Mouse (Mus musculus) hindbrain, embryonic 14.5 days (tissue): ENCODE results near the gene Tnrc18. TPM values are rescaled to one million over a fixed set of nuclear protein-coding genes. Genes with fewer than 3 reads are reported as not detected.
A peak's percentile ranks its signal among the peaks of the same experiment; 100 is the strongest.

ENCODE experiments used
- ATAC-seq: fragments of 200-750 bp; cut with Nextera tagmentation; 2 replicates; pipeline ENCODE4 v1.8.0; 2017; ENCODE audit warnings: moderate number of reproducible peaks, mild to moderate bottlenecking, moderate TSS enrichment, moderate library complexity; ENCODE audit not compliant: low FRiP score
- DNase-seq: peaks from one replicate; pipeline ENCODE4 v3.0.0-alpha.2; 2015; ENCODE audit warnings: low spot score
- H3K27ac ChIP-seq: fragments of 300-500 bp; sonication (generic); 2 replicates; pipeline ENCODE4 v1.5.1; 2014; ENCODE audit warnings: mild to moderate bottlenecking, moderate library complexity
- H3K27me3 ChIP-seq: fragments of 300-500 bp; sonication (generic); 2 replicates; pipeline ENCODE4 v1.6.1; 2014; ENCODE audit warnings: mild to moderate bottlenecking, low read length, mixed read lengths; ENCODE audit not compliant: control insufficient read depth, insufficient read depth
- H3K36me3 ChIP-seq: fragments of 300-500 bp; sonication (generic); replicated peaks from 2 replicates; pipeline ENCODE4 v1.6.1; 2014; ENCODE audit not compliant: control insufficient read depth, insufficient read depth
- H3K4me1 ChIP-seq: fragments of 300-500 bp; sonication (generic); replicated peaks from 2 replicates; pipeline ENCODE4 v1.6.1; 2014; ENCODE audit warnings: antibody characterized with exemption, low read length, mixed read lengths; ENCODE audit not compliant: control insufficient read depth, insufficient read depth
- H3K4me2 ChIP-seq: fragments of 300-500 bp; sonication (generic); replicated peaks from 2 replicates; pipeline ENCODE4 v1.6.1; 2014; ENCODE audit warnings: mild to moderate bottlenecking, moderate library complexity
- H3K4me3 ChIP-seq: fragments of 300-500 bp; sonication (generic); replicated peaks from 2 replicates; pipeline ENCODE4 v1.5.1; 2014; ENCODE audit warnings: mild to moderate bottlenecking, low read length
- H3K9ac ChIP-seq: fragments of 300-500 bp; sonication (generic); 2 replicates; pipeline ENCODE4 v1.6.1; 2014
- H3K9me3 ChIP-seq: fragments of 300-500 bp; sonication (generic); 2 replicates; pipeline ENCODE4 v1.6.1; 2016; ENCODE audit warnings: low read length; ENCODE audit not compliant: control insufficient read depth
- WGBS: fragments of 180-500 bp; shearing (Covaris S2); extraction: QIAGEN DNeasy Blood & Tissue Kit; methylation state at CpG from one replicate; pipeline ENCODE4 v1.1.7; 2014; 5-methylcytosine and 5-hydroxymethylcytosine counted together
- polyA plus RNA-seq: library from polyadenylated mRNA; unstranded; fragments of >200 nt; fragmentation: Nextera tagmentation; extraction: Ambion mirVana; gene quantifications from 2 replicates; pipeline ENCODE4 v1.2.1, GENCODE M21; 2014

Tnrc18 gene
- polyA plus RNA-seq, 1 experiment from 2014 or later = 38.9 TPM

DNA sequence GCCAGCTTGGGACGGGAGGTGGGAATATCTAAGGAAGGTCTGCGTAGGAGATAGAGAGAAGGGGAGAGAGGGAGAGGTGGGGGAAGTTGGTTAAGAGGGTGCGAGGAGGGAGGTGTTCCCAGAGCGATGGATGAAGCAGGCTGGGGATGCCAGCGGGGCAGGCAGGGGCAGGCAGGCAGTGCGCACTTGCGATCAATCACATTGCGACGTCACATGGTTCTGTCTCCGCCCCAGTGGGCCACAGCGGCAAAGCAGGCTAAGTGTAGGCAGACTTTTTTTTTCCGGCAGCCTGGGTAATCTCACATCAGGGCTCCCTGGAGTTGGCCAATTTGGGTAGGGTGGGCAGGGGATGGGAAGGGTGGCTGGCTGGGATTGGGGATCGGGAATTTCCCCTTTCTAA lies 65.2 kb downstream of the Tnrc18 start:
- 54% methylated on average over 13 of the region's 13 CpGs for WGBS
- Histone ChIP-seq H3K27me3 (no peaks in the 10 kb centered on the region), H3K9ac (no peak overlapping the region), H3K9me3 (no peaks in the 10 kb centered on the region), H3K4me2 (no peak overlapping the region), H3K4me1 (no peaks in the 10 kb centered on the region), H3K27ac (peak overlapping the region; percentile 47; the same call in 1 of the 2 replicates), H3K36me3 (peaks cover 89% of the 10 kb centered on the region), H3K4me3 (no peak overlapping the region)
- DNase-seq (no peak), ATAC-seq (no peak)

DNA sequence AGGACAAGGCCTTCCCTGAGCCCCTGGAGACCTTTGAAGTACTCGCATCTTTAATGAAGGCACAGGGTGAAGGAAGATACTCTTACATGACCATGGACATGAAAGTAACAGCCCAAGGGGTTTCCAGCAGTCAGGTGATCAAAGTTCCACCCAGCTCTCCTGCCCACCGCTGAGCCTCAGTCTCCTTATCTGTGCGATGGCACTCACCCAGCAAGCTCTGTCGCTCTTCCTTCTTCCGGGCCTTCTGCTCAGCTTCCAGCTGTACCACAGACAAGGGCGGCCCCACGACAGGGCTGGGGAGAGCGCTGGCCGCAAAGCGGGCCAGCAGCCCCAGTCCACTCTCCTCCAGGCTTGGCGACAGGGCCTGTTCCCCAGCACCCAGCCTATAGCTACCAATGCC lies 67.3 kb downstream of the Tnrc18 start:
- Histone ChIP-seq H3K4me1 (no peaks in the 10 kb centered on the region), H3K36me3 (peaks cover 85% of the 10 kb centered on the region), H3K9me3 (no peaks in the 10 kb centered on the region), H3K9ac (no peak overlapping the region), H3K4me2 (no peak overlapping the region), H3K27ac (no peak overlapping the region), H3K27me3 (no peaks in the 10 kb centered on the region), H3K4me3 (no peak overlapping the region)
- DNase-seq = no peak
- no peak for ATAC-seq
- 87% methylated on average over 11 of the region's 11 CpGs for WGBS

DNA sequence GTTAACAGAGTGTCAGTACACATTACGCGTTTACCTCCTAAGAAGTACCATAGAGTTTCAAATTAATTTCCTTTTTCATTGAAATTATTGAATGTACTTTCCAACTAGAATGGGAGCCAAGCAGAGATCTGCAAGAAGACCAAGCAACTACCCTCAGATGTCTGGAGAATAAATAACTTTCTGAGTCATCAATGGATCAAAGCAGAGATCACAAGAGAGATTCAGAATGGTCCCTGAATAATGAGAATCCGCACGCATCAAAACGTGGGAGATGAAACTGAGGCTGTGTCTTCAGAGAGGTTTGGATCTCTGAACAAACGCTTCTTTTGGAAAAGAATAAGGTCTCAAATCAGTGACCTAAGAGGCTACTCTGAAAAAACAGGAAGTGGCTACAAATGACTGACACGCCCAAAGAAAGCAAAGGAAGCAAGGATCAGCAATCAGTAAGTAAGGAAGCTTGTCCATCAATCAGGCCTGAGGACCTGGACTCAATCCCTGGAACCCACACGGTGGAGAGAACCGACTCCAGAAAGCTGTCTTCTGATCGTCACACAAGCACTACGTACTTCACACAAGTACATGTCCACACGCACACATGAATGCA lies 70.3 kb downstream of the Tnrc18 start:
- Histone ChIP-seq H3K4me2 (no peak overlapping the region), H3K36me3 (peaks cover 89% of the 10 kb centered on the region), H3K9me3 (no peaks in the 10 kb centered on the region), H3K4me3 (no peak overlapping the region), H3K27me3 (no peaks in the 10 kb centered on the region), H3K9ac (no peak overlapping the region), H3K27ac (peak overlapping the region; percentile 11; the same call in 1 of the 2 replicates), H3K4me1 (no peaks in the 10 kb centered on the region)
- 73% methylated on average over 12 of the region's 12 CpGs for WGBS
- ATAC-seq (no peak), DNase-seq (no peak)

DNA sequence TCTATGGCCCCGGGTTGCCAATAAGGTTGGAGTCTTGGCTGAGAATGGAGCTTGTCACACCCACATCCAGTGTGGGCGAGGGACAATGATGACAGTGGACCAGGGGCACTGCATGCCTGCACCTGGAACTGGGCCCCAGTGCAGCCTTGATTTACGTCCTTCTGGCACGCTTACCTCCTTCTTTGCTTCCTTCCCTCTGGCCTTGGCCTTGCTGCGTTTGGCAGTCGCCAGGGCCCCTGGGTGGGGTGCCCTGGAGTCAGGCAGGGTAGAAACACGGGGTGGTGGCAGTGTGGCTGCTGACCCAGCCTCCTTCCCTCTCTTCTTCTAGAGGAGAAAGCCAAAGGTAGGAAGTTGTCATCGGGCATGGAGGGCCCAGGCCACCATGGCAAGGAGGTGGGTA lies 77.5 kb downstream of the Tnrc18 start:
- Histone ChIP-seq H3K9me3 (no peaks in the 10 kb centered on the region), H3K4me3 (no peak overlapping the region), H3K4me1 (no peaks in the 10 kb centered on the region), H3K36me3 (peaks cover 99% of the 10 kb centered on the region), H3K4me2 (no peak overlapping the region), H3K27ac (no peak overlapping the region), H3K27me3 (no peaks in the 10 kb centered on the region), H3K9ac (no peak overlapping the region)
- 89% methylated on average over 8 of the region's 8 CpGs for WGBS
- ATAC-seq (no peak), DNase-seq (no peak)

DNA sequence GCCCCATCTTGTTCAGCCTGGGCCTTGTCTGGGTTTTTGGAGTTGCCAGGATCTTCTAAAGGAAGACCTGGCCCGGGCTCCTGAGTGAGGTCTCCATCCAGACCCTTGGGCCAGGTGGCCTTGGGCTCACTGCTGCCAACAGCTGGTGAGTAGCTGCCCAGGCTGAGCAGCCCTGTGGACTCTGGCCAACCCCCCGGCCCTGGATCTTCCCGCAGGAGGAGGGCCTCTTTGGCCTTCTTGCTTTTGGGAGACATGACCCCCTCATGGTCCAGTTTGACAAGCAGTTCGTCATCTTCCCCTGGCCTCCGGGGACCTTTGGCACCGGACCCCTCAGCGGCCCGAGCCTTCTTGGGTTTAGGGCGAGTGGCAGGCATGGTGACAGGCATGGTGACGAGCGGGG lies 85.5 kb downstream of the Tnrc18 start:
- Histone ChIP-seq H3K4me3 (no peak overlapping the region), H3K27ac (no peak overlapping the region), H3K4me1 (no peaks in the 10 kb centered on the region), H3K27me3 (no peaks in the 10 kb centered on the region), H3K36me3 (peaks cover 100% of the 10 kb centered on the region), H3K9ac (no peak overlapping the region), H3K4me2 (no peak overlapping the region), H3K9me3 (no peaks in the 10 kb centered on the region)
- 90% methylated on average over 11 of the region's 11 CpGs for WGBS
- ATAC-seq (no peak), DNase-seq (no peak)

DNA sequence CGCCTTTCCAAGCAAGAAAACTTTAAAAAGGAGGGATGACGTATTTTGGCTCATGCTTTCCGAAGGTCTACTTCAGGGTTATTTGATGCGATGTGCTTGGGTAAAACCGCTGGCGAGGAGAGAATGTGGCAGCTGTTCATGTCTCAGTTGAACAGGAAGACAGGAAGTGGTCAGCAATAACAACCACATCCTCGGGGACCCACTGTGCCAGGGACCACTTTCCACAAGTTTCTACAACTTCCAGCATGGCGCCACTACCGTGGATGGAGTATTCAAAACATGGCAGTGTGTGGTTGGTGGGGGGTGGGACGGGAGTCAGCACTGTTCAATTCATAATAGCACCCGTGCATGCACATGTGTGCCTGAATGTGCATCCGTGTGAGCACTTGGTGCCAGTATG lies 87.2 kb downstream of the Tnrc18 start:
- H3K27me3 ChIP-seq = no peaks in the 10 kb centered on the region
- WGBS = 93% methylated on average over 12 of the region's 12 CpGs
- H3K4me2 ChIP-seq = no peak overlapping the region
- no peaks in the 10 kb centered on the region for H3K4me1 ChIP-seq
- DNase-seq (no peak), ATAC-seq (no peak)
- H3K36me3 ChIP-seq = peaks cover 100% of the 10 kb centered on the region
- no peak overlapping the region for H3K4me3 ChIP-seq
- no peaks in the 10 kb centered on the region for H3K9me3 ChIP-seq
- no peak overlapping the region for H3K27ac ChIP-seq
- H3K9ac ChIP-seq = no peak overlapping the region

DNA sequence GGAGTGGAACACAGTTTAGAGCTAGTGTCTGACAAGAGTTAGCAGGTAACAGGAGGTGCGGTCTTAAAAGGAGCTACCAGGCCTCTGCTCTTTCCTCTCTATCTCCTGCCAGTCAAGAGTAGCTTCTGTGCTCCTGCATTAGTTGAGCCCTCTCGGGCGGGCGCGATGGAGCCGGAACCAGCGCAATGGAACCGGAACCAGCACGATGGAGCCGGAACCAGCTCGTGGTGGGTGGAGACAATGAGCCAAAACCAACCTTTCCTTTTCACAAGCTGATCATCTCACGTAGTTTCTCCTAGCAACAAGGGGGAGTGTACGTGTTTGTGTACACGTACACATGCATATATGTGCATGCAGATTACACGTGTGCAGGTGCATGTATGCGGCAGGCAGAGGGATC lies 89.2 kb downstream of the Tnrc18 start:
- Histone ChIP-seq H3K9ac (no peak overlapping the region), H3K27me3 (no peaks in the 10 kb centered on the region), H3K4me1 (0 out of 2 replicates have a peak, but pooled peaks cover 4% of the 10 kb centered on the region), H3K27ac (no peak overlapping the region), H3K4me2 (no peak overlapping the region), H3K4me3 (no peak overlapping the region), H3K9me3 (no peaks in the 10 kb centered on the region), H3K36me3 (peaks cover 86% of the 10 kb centered on the region)
- DNase-seq (no peak), ATAC-seq (no peak)
- 97% methylated on average over 16 of the region's 16 CpGs for WGBS

DNA sequence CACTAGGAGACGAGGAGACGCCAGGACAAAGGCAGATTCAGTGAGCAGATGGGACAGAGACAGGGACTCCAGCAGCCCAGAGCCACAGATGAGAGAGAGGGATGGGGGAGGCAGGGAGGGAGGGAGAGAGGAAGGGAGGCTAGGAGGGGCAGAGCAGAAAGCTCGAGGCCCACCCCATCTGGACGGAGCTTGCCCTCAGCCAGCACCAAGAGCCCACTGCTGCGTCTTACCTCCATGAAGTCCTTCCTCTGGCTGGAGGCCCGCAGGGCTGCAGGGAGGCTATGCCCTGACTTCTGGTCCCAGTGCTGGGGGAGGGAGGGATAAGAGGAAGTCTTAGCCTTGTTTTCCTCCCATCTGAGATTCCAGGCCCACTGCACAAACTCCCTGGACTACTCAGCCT lies 90.7 kb downstream of the Tnrc18 start:
- ATAC-seq = no peak
- H3K9ac ChIP-seq = no peak overlapping the region
- H3K27ac ChIP-seq = no peak overlapping the region
- peaks cover 79% of the 10 kb centered on the region for H3K36me3 ChIP-seq
- no peaks in the 10 kb centered on the region for H3K27me3 ChIP-seq
- H3K9me3 ChIP-seq = no peaks in the 10 kb centered on the region
- H3K4me1 ChIP-seq = peaks cover 7% of the 10 kb centered on the region; the same call in 1 of the 2 replicates
- DNase-seq = no peak
- no peak overlapping the region for H3K4me2 ChIP-seq
- 74% methylated on average over 6 of the region's 6 CpGs for WGBS
- no peak overlapping the region for H3K4me3 ChIP-seq

DNA sequence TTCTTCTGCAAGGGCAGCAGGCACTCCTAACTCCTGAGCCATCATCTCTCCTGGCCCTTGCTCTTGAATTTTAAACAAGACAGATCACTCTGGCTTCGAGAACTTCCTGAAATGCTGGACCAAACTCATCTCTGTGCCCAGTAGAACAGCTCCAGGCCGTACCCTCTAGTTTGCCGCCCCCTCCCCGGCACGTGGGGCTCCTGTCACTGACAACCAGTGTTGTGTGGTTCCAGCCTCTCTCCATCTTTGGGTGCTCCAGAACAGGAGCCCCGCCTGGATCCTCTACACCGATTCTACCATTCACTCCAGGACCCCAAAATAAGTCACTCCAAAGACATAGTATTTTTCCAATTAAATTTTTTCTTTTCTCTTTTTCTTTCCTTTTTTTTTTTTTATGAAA lies 93.2 kb downstream of the Tnrc18 start:
- peaks cover 7% of the 10 kb centered on the region; the same call in 1 of the 2 replicates for H3K4me1 ChIP-seq
- ATAC-seq (no peak), DNase-seq (no peak)
- WGBS = 91% methylated on average over 7 of the region's 7 CpGs
- no peak overlapping the region for H3K4me3 ChIP-seq
- peaks cover 74% of the 10 kb centered on the region for H3K36me3 ChIP-seq
- H3K27ac ChIP-seq = no peak overlapping the region
- H3K27me3 ChIP-seq = no peaks in the 10 kb centered on the region
- H3K9me3 ChIP-seq = no peaks in the 10 kb centered on the region
- no peak overlapping the region for H3K9ac ChIP-seq
- no peak overlapping the region for H3K4me2 ChIP-seq
